Mouse (Mus musculus) E14TG2a.4 (cell line): ENCODE results near the gene Gm6812.
"Not testable (repeated sequence)": the region's sequence is repeated elsewhere in the genome, so short reads cannot be mapped to it uniquely, and the experiment has no call there.

Experiments
- H3K27me3 ChIP-seq: 2 replicates; pipeline ENCODE4 v1.6.1; 2014; ENCODE audit warnings: low read length, control low read depth; ENCODE audit not compliant: insufficient read depth
- H3K36me3 ChIP-seq: 2 replicates; pipeline ENCODE4 v1.6.1; 2014; ENCODE audit warnings: low read length, control low read depth; ENCODE audit not compliant: insufficient read depth
- H3K4me1 ChIP-seq: replicated peaks from 2 replicates; pipeline ENCODE4 v1.6.1; 2014; ENCODE audit warnings: low read depth, low read length, control low read depth
- H3K4me3 ChIP-seq: replicated peaks from 2 replicates; pipeline ENCODE4 v1.5.1; 2014; ENCODE audit warnings: mild to moderate bottlenecking, low read length
- H3K9me3 ChIP-seq: 2 replicates; pipeline ENCODE4 v1.6.1; 2014; ENCODE audit warnings: low read length, control low read depth
- CTCF ChIP-seq: conservative IDR thresholded peaks from 2 replicates; pipeline ENCODE4 v1.5.1; 2014; ENCODE audit warnings: low read length
- NANOG ChIP-seq: IDR thresholded peaks from 2 replicates; pipeline ENCODE4 v1.6.1; 2014; ENCODE audit warnings: borderline replicate concordance, low read length, mixed read lengths
- POU5F1 ChIP-seq: IDR thresholded peaks from 2 replicates; pipeline ENCODE4 v1.6.1; 2014; ENCODE audit warnings: low read length, borderline replicate concordance

The Gm6812 gene

DNA sequence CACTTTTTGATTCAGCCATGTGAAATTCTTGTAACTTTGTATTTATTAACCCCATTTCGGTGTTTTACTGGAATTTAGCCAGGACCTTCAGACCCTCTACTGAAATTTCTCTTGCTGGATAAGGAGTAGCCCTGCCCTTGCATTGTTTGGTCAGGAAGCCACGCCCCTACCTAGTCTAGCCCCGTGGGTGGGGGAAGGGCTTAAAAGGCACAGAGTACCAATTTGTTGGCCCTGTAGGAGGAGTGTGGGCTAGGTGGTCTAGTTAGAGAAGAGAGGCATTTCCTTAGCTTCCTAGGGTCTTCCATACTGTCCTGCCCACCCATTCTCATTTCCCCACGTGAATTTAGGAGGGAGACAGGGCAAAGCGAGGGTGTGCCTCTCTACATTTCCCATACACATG, at the start of gene Gm6812:
TSS of gene Gm6812 (minus strand) at position 101 of the 400 bp plus-strand sequence.
- not testable (repeated sequence) for H3K4me1 ChIP-seq, H3K36me3 ChIP-seq, H3K9me3 ChIP-seq, H3K27me3 ChIP-seq, H3K4me3 ChIP-seq

DNA sequence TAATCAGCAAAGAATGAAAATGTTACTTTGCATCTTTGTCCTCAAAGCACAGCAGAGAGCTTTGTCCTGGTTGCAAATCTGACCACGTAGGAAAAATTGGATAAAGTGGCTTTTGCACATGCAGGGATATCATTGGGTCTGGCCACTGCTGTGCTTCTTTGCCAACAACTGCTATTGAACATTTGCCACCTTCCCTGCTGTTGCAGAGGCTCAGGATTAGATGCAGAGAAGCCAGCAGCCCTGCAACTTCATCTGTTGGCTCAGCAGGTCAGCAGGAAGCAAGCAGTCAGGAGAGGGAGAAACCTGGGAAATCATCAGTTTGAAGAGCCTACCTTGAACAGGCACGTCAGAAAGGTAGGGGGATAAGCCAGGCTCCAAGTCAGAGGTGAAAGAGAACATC, 27.7 kb downstream of the Gm6812 start:
- Histone ChIP-seq H3K9me3 (no peaks in the 10 kb centered on the region), H3K36me3 (no peaks in the 10 kb centered on the region), H3K4me3 (no peak overlapping the region), H3K27me3 (no peaks in the 10 kb centered on the region), H3K4me1 (no peaks in the 10 kb centered on the region)
- TF ChIP-seq POU5F1 (no peak), CTCF (no peak), NANOG (no peak)
